Mouse (Mus musculus) lung, postnatal 14 days (tissue): ENCODE measurements around the gene Smad5.

Experiments
- DNase-seq: peaks from one replicate; pipeline ENCODE4 v3.0.0; 2021

Smad5 gene

DNA sequence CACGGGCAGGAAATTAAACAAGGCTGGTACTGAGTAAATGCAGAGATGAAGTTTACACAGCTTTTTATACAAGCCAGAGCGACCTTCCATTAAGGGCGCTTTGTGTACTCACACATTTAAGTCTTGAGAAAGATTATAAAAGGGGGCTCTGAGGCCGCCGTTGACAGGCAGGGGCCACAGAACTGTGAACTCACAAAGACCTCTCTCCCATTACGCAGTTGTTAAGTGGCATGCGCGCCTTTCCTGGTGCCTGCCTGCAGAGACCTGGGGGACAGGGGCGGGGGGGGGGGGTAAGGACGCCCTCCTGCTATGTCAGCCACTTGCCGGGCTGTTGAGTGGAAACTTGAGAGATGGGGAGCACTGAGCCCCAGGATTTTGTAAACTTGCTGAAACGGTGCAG lies 54.4 kb downstream of the Smad5 start:
- no peak for DNase-seq

DNA sequence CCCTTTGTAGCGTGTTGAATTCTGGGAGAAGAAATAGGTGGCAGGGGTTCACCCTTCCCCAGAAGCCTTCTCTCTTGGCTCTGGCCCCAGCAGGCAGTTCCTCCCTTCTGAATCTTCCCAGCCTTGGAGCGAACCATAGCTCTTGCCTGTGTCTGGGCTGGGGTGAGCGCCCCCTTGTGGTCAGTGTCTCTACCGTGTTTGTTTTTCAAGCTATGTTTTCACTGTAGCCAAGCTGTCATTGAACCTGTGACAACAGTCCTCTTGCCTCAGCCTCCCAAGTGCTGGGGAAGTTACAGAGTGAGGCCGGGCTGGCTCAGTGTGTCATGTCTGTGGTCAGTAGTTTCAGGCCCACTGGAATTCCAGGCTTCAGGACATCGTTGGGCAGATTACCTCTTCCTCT lies 55.7 kb downstream of the Smad5 start:
- peak; percentile 88 for DNase-seq

DNA sequence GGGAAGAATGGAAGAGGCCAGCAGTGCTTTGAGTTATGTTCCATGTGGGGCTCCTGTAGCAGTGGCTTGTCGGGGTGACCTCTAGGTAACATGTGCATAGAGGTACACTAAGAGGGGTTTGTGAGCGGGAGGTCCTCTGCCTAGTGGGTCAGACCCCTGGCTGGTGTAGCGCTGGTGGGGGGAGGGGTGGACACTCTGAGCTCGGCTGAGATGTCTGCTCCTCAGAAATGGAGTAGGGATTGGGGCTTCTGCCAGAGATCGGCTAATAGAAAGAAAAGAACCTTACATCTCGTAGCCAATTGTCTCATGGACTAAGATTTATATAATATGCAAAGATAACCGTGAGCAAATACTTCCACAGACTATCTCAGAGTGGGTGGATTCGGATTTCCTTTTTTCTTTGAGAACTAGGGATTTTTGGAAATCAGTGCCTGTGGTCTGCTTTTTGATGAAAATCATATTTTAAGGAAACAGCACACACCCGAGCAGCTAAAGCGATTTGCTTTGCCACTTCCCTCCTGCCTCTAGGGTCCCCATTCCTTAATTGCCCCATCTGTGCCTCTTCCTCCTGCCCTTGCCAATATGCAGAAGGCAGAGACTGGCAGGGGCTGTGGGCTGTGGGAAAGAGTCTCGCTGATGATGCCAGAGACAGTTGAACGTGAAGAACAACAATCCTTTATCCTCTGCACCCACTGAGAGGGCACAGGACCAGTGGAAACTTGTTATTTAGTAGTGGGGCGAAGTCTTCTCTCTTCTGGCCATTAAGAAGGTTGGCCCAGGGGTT lies 59.8 kb downstream of the Smad5 start:
- DNase-seq = no peak

DNA sequence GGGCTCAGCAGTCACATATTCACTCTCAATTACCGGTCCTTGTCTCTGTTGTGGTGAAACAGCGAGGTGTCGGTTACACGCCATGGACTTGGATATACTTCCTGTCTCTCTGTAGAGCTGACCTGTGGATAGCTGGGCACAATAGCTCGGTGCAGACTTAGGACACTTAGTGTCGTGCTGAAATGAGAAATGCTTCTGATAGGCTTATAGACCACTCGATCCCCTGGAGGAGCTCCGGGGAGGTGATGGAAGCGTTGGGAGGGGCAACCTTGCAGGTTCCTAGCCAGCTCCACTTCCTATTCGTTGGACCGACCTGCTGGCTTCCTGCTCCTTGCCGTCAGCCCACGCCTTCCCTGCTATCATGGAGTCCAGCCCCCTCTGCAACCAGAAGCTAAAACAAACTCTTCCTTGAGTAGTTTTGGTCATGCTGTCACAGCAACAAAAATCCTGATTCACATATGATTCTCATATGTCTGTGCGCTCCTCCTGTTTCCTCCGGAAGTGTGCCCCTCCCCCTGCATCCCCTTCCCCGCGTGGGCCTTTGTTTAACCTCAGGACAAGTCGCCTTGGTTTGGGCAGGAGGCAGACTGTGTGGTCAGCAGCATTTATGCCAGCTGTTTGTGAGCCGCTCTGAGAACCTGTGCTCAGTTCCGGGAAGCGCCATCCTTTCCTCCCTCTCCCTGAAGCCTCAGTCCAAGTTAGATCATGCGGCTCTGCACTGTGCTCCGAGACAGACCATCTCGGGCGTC lies 62.6 kb downstream of the Smad5 start:
- no peak for DNase-seq

DNA sequence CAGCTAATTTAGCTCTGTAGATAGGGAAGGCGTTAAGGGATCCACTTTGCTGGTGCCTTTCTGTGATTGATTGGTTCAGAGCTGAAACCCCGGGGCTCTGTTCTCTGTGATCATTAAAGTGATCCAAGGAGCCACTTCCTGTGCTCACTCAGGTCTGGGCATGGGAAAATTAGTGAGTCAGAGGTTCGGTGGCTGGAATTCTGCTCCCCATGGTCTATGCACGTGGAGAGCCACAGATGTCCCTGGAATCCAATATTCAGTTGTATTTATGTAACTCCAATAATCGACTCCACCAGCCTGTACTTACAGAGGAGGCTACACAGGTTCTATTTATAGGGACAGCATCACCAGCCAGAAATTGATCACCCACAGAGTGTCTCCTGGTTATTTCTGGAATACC lies 63.4 kb downstream of the Smad5 start:
- DNase-seq = no peak

DNA sequence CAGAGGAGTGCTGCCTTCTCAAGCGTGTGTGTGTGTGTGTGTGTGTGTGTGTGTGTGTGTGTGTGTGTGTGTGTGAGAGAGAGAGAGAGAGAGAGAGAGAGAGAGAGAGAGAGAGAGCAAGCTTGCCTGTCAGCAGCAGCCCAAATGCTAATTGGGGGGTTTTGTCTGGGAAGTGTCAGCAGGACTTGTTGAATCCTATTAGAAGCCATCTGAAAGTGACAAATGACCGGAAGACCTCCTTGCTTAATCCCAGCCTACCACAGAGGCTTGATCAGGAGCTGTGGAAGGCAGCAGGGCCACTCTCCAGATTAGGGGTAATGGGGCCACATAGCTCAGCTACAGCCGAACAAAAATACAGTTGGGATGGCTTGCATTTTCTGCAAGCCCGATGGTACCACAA lies 66.6 kb downstream of the Smad5 start:
- no peak for DNase-seq

DNA sequence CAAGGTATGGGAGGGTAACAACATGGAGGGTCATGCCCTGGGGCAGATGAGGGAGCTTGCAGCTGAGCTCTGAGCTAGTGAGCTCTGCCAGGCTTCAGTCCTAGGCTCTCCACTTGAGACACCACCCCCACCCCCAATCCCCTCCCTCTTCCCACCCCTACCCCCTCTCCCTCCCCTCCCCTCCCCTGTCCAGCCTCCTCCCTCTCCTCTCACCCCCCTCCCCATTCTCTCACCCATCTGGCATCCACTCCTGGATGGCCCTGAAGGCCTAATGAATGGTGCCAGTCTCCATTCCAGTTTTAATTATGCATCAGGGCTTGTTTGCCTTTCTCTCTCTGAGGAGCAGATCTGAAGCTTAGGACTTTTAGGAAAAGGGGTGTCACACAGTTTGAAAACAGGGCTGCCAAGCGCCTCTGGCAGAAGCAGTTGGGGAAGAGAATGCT lies 67.3 kb downstream of the Smad5 start:
- DNase-seq = no peak

DNA sequence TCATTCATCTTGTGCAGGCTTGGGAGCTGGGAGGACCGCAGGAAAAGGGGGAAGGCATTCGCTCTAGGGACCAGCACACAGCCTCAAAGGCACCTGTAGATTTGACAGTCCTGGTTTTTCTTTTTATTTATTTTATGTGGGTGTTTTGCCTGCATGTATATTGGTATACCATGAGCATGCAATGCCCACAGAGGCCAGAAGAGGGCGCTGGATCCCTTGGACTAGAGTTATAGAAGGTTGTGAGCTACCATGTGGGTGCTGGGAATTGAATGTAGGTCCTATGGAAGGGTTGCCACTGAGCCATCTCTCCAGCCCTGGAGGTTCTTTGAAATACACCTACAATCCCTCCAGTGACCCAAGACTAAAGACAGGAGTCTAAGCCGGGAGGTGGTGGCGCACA lies 68.0 kb downstream of the Smad5 start:
- no peak for DNase-seq

DNA sequence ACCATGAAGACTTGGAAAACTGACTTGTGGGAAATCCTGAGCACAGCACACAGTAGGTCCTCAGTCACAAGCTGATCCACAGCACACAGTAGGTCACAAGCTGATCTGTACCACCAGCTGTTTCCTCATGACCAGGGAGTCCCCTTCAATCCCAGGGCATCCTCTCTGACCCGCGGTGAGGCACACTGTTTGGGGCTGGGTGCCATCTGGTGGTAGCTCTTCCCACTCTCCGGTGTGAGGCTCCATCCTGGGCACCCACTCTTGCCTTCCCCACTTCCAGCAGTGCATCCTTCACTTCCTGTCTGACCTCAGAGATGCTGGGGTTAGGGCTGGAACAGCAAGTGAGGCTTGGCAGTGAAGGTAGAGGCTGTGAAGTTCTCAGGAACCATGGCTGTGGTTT lies 69.8 kb downstream of the Smad5 start:
- no peak for DNase-seq

DNA sequence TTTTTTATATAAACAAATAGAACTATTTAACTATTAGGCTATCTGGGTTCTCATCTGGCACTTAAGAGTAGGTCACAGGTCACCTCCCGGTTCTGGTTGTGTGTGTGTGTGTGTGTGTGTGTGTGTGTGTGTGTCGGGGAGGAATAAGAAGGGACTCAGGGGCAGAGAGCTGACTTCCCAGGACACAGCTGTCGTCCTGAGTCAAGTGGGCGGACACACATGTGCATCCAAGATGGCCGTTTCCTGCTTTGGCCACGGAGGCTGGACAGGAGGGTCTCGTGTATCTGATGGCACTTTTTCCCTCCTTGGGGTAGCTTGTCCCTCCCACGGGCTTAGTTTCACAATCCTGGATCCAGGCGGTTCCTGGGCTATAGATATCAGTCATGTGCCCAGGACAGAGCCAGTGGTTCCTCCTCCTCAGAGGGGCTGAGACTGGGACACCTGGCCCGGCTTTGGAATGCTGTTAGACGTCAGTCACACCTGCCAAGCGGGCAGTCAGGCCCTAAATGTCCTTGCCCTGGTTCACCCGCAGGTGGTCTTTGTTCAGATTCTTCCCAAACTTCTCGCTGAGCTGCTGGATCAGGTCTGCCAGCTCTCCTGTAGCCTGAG lies 70.6 kb downstream of the Smad5 start:
- no peak for DNase-seq

DNA sequence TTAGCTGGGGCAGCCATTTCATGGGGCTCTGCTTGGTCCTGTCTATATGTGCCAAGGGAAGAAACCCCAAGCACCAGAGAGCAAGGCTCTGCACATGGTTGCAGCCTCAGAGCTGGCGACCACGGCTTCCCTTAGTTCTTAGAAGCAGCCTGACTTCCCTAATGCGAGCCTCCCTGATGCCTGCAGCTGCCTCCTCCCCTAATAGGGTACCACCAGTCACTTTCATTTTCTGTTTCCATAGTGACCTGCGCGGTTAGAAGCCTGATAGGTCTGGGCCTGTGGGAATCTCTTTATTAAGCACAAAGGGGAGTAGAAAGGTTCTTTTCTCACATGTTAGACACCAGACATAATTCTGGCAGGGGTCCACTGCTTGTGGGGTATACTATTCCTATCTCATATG lies 71.5 kb downstream of the Smad5 start:
- no peak for DNase-seq

DNA sequence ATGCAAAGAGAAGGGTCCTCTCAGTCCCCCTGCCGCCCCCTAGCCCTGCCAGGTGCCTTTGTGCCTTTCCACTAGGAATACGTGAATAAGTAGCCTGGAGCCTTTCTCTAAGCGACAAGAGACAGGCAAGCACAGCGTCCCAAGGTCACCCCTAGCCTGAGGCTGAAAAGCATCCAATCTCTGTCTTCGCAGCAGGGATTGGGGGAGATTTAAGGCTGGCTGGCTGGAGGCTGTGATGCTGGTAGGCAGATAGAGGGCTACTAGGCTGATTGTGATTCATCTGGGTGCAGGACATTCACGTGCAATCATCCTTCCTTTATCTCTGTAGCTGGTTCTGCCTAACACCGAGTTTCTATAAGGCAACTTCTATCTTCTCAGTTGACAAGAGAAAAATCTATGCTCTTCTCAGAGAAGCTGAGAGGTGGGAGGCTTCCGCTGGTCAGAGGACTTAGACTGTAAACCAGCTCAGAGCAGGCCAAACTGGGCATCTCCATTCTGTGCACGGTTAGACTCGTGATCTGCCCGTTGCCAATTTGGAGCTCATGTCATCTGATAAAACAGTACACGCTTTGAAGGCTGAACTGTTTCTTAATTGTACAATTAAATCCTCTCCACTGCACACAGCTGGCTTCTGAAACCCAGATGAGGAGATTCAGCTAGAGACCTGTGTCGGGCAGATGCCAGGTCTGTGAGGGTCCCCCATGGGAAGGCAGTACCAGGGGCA lies 78.1 kb downstream of the Smad5 start:
- DNase-seq = no peak

DNA sequence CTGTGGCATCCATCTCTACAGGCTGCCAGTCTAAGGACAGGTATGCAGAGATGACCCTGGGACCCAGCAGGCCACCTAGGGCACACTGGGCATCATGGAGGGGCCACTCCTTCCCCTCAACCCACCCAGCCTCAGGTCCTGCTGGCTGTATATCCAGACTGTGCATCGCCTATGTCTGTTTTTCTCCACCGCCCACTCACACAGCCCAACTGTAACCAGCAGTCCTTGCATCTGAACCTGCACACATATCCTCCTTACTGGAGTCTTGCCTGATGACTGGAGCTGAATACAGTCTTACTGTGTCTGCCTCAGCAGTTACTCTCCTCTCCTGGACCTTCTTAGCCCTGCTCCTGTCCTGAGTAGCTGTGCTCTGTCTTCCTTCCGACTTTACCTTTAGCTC lies 78.9 kb downstream of the Smad5 start:
- no peak for DNase-seq

DNA sequence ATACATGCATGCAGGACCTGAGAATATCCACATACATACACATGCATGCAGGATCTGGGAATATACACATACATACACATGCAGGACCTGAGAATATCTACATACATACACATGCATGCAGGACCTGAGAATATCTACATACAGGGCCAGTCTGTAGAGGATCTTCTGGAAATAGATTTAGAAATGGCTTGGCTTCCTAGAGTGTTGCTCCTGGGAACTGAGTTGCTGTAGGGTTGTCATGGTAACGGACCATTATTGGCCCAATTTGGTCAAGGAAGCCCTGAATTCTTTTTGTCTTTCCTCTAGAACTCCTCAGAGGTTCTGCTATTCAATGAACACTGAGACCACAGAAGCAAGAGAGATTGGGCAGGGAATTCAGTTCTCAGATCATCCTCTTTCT lies 79.8 kb downstream of the Smad5 start:
- DNase-seq = no peak

DNA sequence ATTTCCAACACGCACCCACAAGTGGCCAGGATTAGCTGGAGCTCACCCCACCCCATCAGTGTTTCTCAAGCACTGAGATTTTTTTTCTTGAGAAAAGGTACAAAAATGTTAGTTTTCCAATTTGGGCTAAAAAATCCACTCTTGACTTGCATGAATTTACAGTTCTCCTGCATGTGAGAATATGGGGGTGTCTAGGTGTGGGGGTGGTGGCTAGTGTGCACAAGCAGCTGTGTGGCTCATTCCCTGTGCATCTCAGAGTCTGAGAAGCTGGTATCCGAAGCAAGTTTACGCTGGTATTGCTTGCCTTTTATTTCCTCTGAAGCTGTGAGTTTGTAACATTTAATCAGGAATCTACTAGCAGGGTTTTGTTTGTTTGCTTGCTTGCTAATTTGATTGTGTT lies 87.9 kb downstream of the Smad5 start:
- DNase-seq = no peak
